ENCODE assay signal across 9 mouse cellular contexts in genomic region chr7:39654563-39655286, GRCm38 (mm10).
DNase-seq lines count a peak whose midpoint lies in the region; ATAC-seq lines count a peak whose summit lies in the region.
"Had no signal": no experiment of that assay in that cellular context is flagged by ENCODE, and none has a peak within 500 bp of the region (broad histone marks: within the 10 kb centered on the region; RNA-seq: fewer than 3 reads in every experiment).

No protein-coding gene starts in this region.

- no peaks in the 10 kb centered on the region for H3K9me3 ChIP-seq in lung, embryonic 16.5 days (ENCODE audit: control insufficient read depth, low read length)
- no peaks in the 10 kb centered on the region for H3K9me3 ChIP-seq in embryonic facial prominence, embryonic 14.5 days (ENCODE audit: control insufficient read depth, low read length)
- no peaks in the 10 kb centered on the region for H3K9me3 ChIP-seq in limb, embryonic 10.5 days (replicated peaks)

- DNase-seq in lung, postnatal 4 days, result no peak
- DNase-seq in embryonic facial prominence, embryonic 14.5 days (ENCODE audit: low spot score), result peak; percentile 6
- no peak for DNase-seq in limb, embryonic 10.5 days (ENCODE audit: low spot score)
- peak; percentile 43 for DNase-seq in retina, postnatal 7 days (ENCODE audit: low read depth, low spot score)
- no peak for DNase-seq in right cerebral cortex, postnatal 10 days (ENCODE audit: low spot score in 2 of 2)
- DNase-seq in natural killer cell, adult 2 months (ENCODE audit: low spot score in 2 of 2), result no peak
- no peak for DNase-seq in cerebellum, adult 9-11 months

- no peaks in the 10 kb centered on the region for H3K27me3 ChIP-seq in lung, embryonic 16.5 days (ENCODE audit: control insufficient read depth, insufficient read depth, low read depth, low read length)
- no peaks in the 10 kb centered on the region for H3K27me3 ChIP-seq in embryonic facial prominence, embryonic 14.5 days (replicated peaks; ENCODE audit: control insufficient read depth, insufficient read depth, low read length)
- H3K27me3 ChIP-seq in limb, embryonic 10.5 days (ENCODE audit: low read depth, poor library complexity, severe bottlenecking), result no peaks in the 10 kb centered on the region

- no peak overlapping the region for H3K9ac ChIP-seq in lung, embryonic 16.5 days (ENCODE audit: low read length)
- no peak overlapping the region for H3K9ac ChIP-seq in embryonic facial prominence, embryonic 14.5 days (ENCODE audit: low read depth, low read length)

- WGBS in lung, embryonic 16.5 days, result 19% methylated on average over 4 of the region's 4 CpGs
- 39% methylated on average over 4 of the region's 4 CpGs for WGBS in embryonic facial prominence, embryonic 14.5 days
- 12% methylated on average over 4 of the region's 4 CpGs for WGBS in limb, embryonic 10.5 days

- ATAC-seq in lung, embryonic 16.5 days (ENCODE audit: low read depth), result peak; percentile 67
- ATAC-seq in embryonic facial prominence, embryonic 14.5 days (ENCODE audit: low read depth), result peak; percentile 61

- 0 out of 2 replicates have a peak overlapping the region, but pooled peaks have one; percentile 9 for H3K27ac ChIP-seq in lung, embryonic 16.5 days (ENCODE audit: low read length)
- 0 out of 2 replicates have a peak overlapping the region, but pooled peaks have one; percentile 18 for H3K27ac ChIP-seq in embryonic facial prominence, embryonic 14.5 days (replicated peaks; ENCODE audit: low read depth, low read length)
- H3K27ac ChIP-seq in limb, embryonic 10.5 days, result peak overlapping the region; percentile 68; the same call in 1 of the 2 replicates

- peak overlapping the region; percentile 15; the same call in 1 of the 2 replicates for H3K4me2 ChIP-seq in lung, embryonic 16.5 days (ENCODE audit: low read depth, low read length)
- H3K4me2 ChIP-seq in embryonic facial prominence, embryonic 14.5 days (ENCODE audit: low read depth, low read length), result peak overlapping the region; percentile 41

- H3K4me3 ChIP-seq in lung, embryonic 16.5 days (ENCODE audit: low read length), result no peak overlapping the region
- peak overlapping the region; percentile 20 for H3K4me3 ChIP-seq in embryonic facial prominence, embryonic 14.5 days (ENCODE audit: low read depth, low read length)
- peak overlapping the region; percentile 29 for H3K4me3 ChIP-seq in limb, embryonic 10.5 days
- H3K4me3 ChIP-seq: myocyte had no signal

- H3K4me1 ChIP-seq in lung, embryonic 16.5 days (replicated peaks; ENCODE audit: control insufficient read depth, insufficient read depth, low read length), result peaks cover 6% of the 10 kb centered on the region; the same call in 1 of the 2 replicates
- no peaks in the 10 kb centered on the region; the same call in 1 of the 2 replicates for H3K4me1 ChIP-seq in embryonic facial prominence, embryonic 14.5 days (ENCODE audit: control insufficient read depth, insufficient read depth, low read length)
- H3K4me1 ChIP-seq in limb, embryonic 10.5 days, result 0 out of 2 replicates have a peak, but pooled peaks cover 4% of the 10 kb centered on the region

- no peaks in the 10 kb centered on the region for H3K36me3 ChIP-seq in lung, embryonic 16.5 days (ENCODE audit: control insufficient read depth, insufficient read depth, low read length)
- no peaks in the 10 kb centered on the region for H3K36me3 ChIP-seq in embryonic facial prominence, embryonic 14.5 days (ENCODE audit: control insufficient read depth, insufficient read depth, low read length)
- no peaks in the 10 kb centered on the region for H3K36me3 ChIP-seq in limb, embryonic 10.5 days

Comparison
In these comparisons a context has a peak if more than half of its experiments do, and no peak if none do; other contexts are left out.
1. H3K27ac ChIP-seq: peak in every context shown above with its lines; median percentile 68 in limb, embryonic 10.5 days; 18 in embryonic facial prominence, embryonic 14.5 days; 9 in lung, embryonic 16.5 days.
2. DNase-seq: peak in embryonic facial prominence, embryonic 14.5 days (single experiment) and retina, postnatal 7 days (single experiment); none in lung, postnatal 4 days (0 of 2), limb, embryonic 10.5 days (single experiment), right cerebral cortex, postnatal 10 days (0 of 2), natural killer cell, adult 2 months (0 of 2) and cerebellum, adult 9-11 months (single experiment).